ENCODE assay signal across 10 mouse cellular contexts in the genomic region with DNA sequence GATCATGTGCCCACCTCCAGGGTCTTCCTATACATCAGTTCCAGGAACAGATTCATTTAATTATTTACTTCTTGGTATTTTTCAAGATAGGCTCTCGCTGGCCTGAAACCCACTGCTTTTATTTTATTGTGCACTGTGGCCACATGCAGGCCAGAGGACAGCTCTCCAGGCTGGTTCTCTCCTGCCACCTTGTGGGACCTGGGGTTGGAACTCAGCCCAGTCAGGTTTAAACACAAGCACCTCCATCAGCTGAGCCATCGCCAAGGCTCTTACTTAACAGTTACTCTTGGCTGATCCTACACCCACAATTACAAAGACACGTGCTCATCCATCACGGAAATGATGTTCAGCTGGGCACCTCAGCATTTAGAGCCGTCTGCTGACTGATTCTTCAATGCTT. TPM values are rescaled to one million over a fixed set of nuclear protein-coding genes. Genes with fewer than 3 reads are reported as not detected.
DNase-seq lines count a peak whose midpoint lies in the region; ATAC-seq and TF ChIP-seq lines count a peak whose summit lies in the region.
"Had no signal": no experiment of that assay in that cellular context is flagged by ENCODE, and none has a peak within 500 bp of the region (broad histone marks: within the 10 kb centered on the region; RNA-seq: fewer than 3 reads in every experiment).

No protein-coding gene starts in this region.

- WGBS in hindbrain, embryonic 11.5 days, result 62% methylated on average over 5 of the region's 5 CpGs

- H3K4me3 ChIP-seq in gastrocnemius, adult 2 months, result no peak overlapping the region
- H3K4me3 ChIP-seq in E14TG2a.4 (replicated peaks; ENCODE audit: low read length), result no peak overlapping the region
- H3K4me3 ChIP-seq in hindbrain, embryonic 11.5 days (ENCODE audit: low read depth, low read length), result no peak overlapping the region

- TF ChIP-seq CTCF in gastrocnemius, adult 2 months (IDR thresholded peaks at IDR 0.05), result peak; percentile 62
- peak; percentile 40 for TF ChIP-seq CTCF in E14TG2a.4 (conservative IDR thresholded peaks at IDR 0.05; ENCODE audit: low read length)

- H3K36me3 ChIP-seq in E14TG2a.4 (ENCODE audit: insufficient read depth, low read length), result no peaks in the 10 kb centered on the region
- H3K36me3 ChIP-seq in hindbrain, embryonic 11.5 days (ENCODE audit: control insufficient read depth, insufficient read depth, low read length), result no peaks in the 10 kb centered on the region

- no peak overlapping the region for H3K9ac ChIP-seq in hindbrain, embryonic 11.5 days (ENCODE audit: low read depth, low read length)

- intact Hi-C loops in gastrocnemius, adult 2 months (cut with DNase I), result loop anchor here (10.0 kb wide), 1 partner anchor 134 kb away; no protein-coding TSS in a partner anchor

- ATAC-seq in hindbrain, embryonic 11.5 days (ENCODE audit: low FRiP score), result no peak

- peak; percentile 65 for DNase-seq in gastrocnemius, adult 2 months
- DNase-seq in gastrocnemius, postnatal 10 days, result no peak
- peak; percentile 75 for DNase-seq in cerebellum, adult 9-10 months
- DNase-seq in kidney, postnatal 36 days, result peak; percentile 89 to 91
- peak; percentile 33 for DNase-seq in urinary bladder, postnatal 25 days (ENCODE audit: low spot score)
- DNase-seq in layer of hippocampus, adult 18-20 months (ENCODE audit: low spot score in 2 of 2), result no peak
- no peak for DNase-seq in hindbrain, embryonic 11.5 days (ENCODE audit: low spot score)

- no peaks in the 10 kb centered on the region for H3K27me3 ChIP-seq in E14TG2a.4 (ENCODE audit: insufficient read depth, low read length)
- H3K27me3 ChIP-seq in hindbrain, embryonic 11.5 days (ENCODE audit: control insufficient read depth, insufficient read depth, low read length), result no peaks in the 10 kb centered on the region

- peaks cover 44% of the 10 kb centered on the region for H3K4me1 ChIP-seq in E14TG2a.4 (replicated peaks; ENCODE audit: low read depth, low read length)
- H3K4me1 ChIP-seq in hindbrain, embryonic 11.5 days (replicated peaks; ENCODE audit: control insufficient read depth, insufficient read depth, low read length), result no peaks in the 10 kb centered on the region

- peak overlapping the region; percentile 77 for H3K27ac ChIP-seq in gastrocnemius, adult 2 months
- H3K27ac ChIP-seq in hindbrain, embryonic 11.5 days (ENCODE audit: low read depth, low read length), result no peak overlapping the region

- no peak overlapping the region for H3K4me2 ChIP-seq in hindbrain, embryonic 11.5 days (replicated peaks; ENCODE audit: low read depth, low read length)

- no peaks in the 10 kb centered on the region for H3K9me3 ChIP-seq in E14TG2a.4 (ENCODE audit: low read length)
- no peaks in the 10 kb centered on the region for H3K9me3 ChIP-seq in hindbrain, embryonic 11.5 days (ENCODE audit: control insufficient read depth, low read length)

RNA-seq across cellular contexts. Expression of a gene that starts 13.6 kb away (rescaled TPM):
- under 1 TPM; 0.31 to 0.54 TPM for total RNA-seq in gastrocnemius, adult 2 months (2021)
- under 1 TPM; 0.19 to 0.20 TPM for total RNA-seq in gastrocnemius, postnatal 10 days (2021)
- total RNA-seq in layer of hippocampus, adult 18-20 months (2021), result under 1 TPM; 0.30 to 0.57 TPM
- 0.08 and 0.19 TPM in 2 replicates for polyA plus RNA-seq in hindbrain, embryonic 11.5 days (2014; fragmentation: Nextera tagmentation; extraction: Ambion mirVana)
- total RNA-seq: neutrophil, adult 5-6 weeks had no signal
- polyA plus RNA-seq: heart, embryonic 14.5 days had no signal

RNA-seq across cellular contexts. Expression of a gene that starts 17.2 kb away (rescaled TPM):
- total RNA-seq in gastrocnemius, adult 2 months (2021), result 10 to 100 TPM; 33.4 to 38.9 TPM
- total RNA-seq in gastrocnemius, postnatal 10 days (2021), result 10 to 100 TPM; 17.7 to 18.5 TPM
- 10 to 100 TPM; 45.8 to 48.5 TPM for total RNA-seq in layer of hippocampus, adult 18-20 months (2021)
- 3.3 and 3.4 TPM in 2 replicates for polyA plus RNA-seq in hindbrain, embryonic 11.5 days (2014; fragmentation: Nextera tagmentation; extraction: Ambion mirVana)

RNA-seq across cellular contexts. Expression of a gene that starts 31.8 kb away (rescaled TPM):
- not detected for total RNA-seq in gastrocnemius, adult 2 months (2021)
- total RNA-seq in gastrocnemius, postnatal 10 days (2021), result not detected
- total RNA-seq in layer of hippocampus, adult 18-20 months (2021), result not detected
- polyA plus RNA-seq in hindbrain, embryonic 11.5 days (2014; fragmentation: Nextera tagmentation; extraction: Ambion mirVana), result 0.19 TPM in 1 of 2 replicates, not detected in the other
- total RNA-seq: neutrophil, adult 5-6 weeks had no signal
- polyA plus RNA-seq: heart, embryonic 14.5 days had no signal

RNA-seq across cellular contexts. Expression of a gene that starts 31.9 kb away (rescaled TPM):
- total RNA-seq in gastrocnemius, adult 2 months (2021), result under 1 TPM; 0.36 to 0.82 TPM
- under 1 TPM; 0.31 to 0.77 TPM for total RNA-seq in gastrocnemius, postnatal 10 days (2021)
- total RNA-seq in layer of hippocampus, adult 18-20 months (2021), result under 1 TPM; 0.58 to 0.77 TPM
- polyA plus RNA-seq in hindbrain, embryonic 11.5 days (2014; fragmentation: Nextera tagmentation; extraction: Ambion mirVana), result not detected in 2 replicates
- total RNA-seq: neutrophil, adult 5-6 weeks had no signal
- polyA plus RNA-seq: heart, embryonic 14.5 days had no signal

RNA-seq across cellular contexts. Expression of a gene that starts 40.5 kb away (rescaled TPM):
- not detected for total RNA-seq in gastrocnemius, adult 2 months (2021)
- total RNA-seq in gastrocnemius, postnatal 10 days (2021), result not detected
- total RNA-seq in layer of hippocampus, adult 18-20 months (2021), result not detected
- polyA plus RNA-seq in hindbrain, embryonic 11.5 days (2014; fragmentation: Nextera tagmentation; extraction: Ambion mirVana), result not detected in 2 replicates
- total RNA-seq: neutrophil, adult 5-6 weeks had no signal
- polyA plus RNA-seq: heart, embryonic 14.5 days had no signal

Comparison
In these comparisons a context has a peak if more than half of its experiments do, and no peak if none do; other contexts are left out.
1. DNase-seq: peak in gastrocnemius, adult 2 months (single experiment), cerebellum, adult 9-10 months (single experiment), kidney, postnatal 36 days (2 of 2) and urinary bladder, postnatal 25 days (single experiment); none in gastrocnemius, postnatal 10 days (single experiment), layer of hippocampus, adult 18-20 months (0 of 2) and hindbrain, embryonic 11.5 days (single experiment).